Mouse (Mus musculus) G1E-ER4 (cell line): ENCODE results near the gene Fam208b. TPM values are rescaled to one million over a fixed set of nuclear protein-coding genes. Genes with fewer than 3 reads are reported as not detected.

ENCODE experiments used
- GATA1 ChIP-seq: IDR thresholded peaks from one replicate; pipeline ENCODE4 v1.8.0; 2012; ENCODE audit warnings: low read length, inconsistent platforms
- polyA plus RNA-seq: library from polyadenylated mRNA; stranded (reverse); fragments of >175 nt; gene quantifications from 2 replicates; pipeline ENCODE4 v1.2.3, GENCODE M21; 2012

The Fam208b gene
- polyA plus RNA-seq, 1 experiment = 9.0 TPM

- TF ChIP-seq GATA1 = no peak
Measured at GRCm38 (mm10) chr13:3537594-3538222, 73.2 kb downstream of the Fam208b start, which contains the start of gene Gdi2. Gdi2 (plus strand) TSS chr13:3538063.

GRCm38 (mm10) chr13:3534146-3534545 lies 76.8 kb downstream of the Fam208b start:
- no peak for TF ChIP-seq GATA1

GRCm38 (mm10) chr13:3532451-3532850 lies 78.5 kb downstream of the Fam208b start:
- no peak for TF ChIP-seq GATA1

GRCm38 (mm10) chr13:3531692-3532320 lies 79.1 kb downstream of the Fam208b start:
- TF ChIP-seq GATA1 = no peak

- TF ChIP-seq GATA1 = no peak
Measured at GRCm38 (mm10) chr13:3530451-3530850, 80.5 kb downstream of the Fam208b start.

- no peak for TF ChIP-seq GATA1
Measured at GRCm38 (mm10) chr13:3526328-3526727, 84.6 kb downstream of the Fam208b start.

- TF ChIP-seq GATA1 = no peak
Measured at GRCm38 (mm10) chr13:3525611-3526051, 85.3 kb downstream of the Fam208b start.

- TF ChIP-seq GATA1 = no peak
Measured at GRCm38 (mm10) chr13:3523946-3524345, 87.0 kb downstream of the Fam208b start.

GRCm38 (mm10) chr13:3523459-3523858 lies 87.4 kb downstream of the Fam208b start:
- no peak for TF ChIP-seq GATA1

Other genes with a start within 250 kb of the Fam208b start
- gene Gdi2, start 73.0 kb downstream of the Fam208b start, polyA plus RNA-seq = 475 and 534 TPM in 2 replicates
- not detected in 2 replicates for gene Asb13, start 22.9 kb upstream of the Fam208b start, polyA plus RNA-seq
- gene Calml3, start 193.2 kb upstream of the Fam208b start, polyA plus RNA-seq = not detected in 2 replicates
- not detected in 2 replicates for gene Calm4, start 226.6 kb upstream of the Fam208b start, polyA plus RNA-seq
- not detected in 2 replicates for gene Calm5, start 243.1 kb upstream of the Fam208b start, polyA plus RNA-seq